Mouse (Mus musculus) effector memory CD4-positive, alpha-beta T cell, adult 5 months (primary cell): ENCODE data around the gene Hic2. TPM values are rescaled to one million over a fixed set of nuclear protein-coding genes. Genes with fewer than 3 reads are reported as not detected.

Experiments
- polyA plus RNA-seq: library from polyadenylated mRNA; unstranded; fragments of 100-300 nt; shearing (Covaris generic); gene quantifications from one replicate; pipeline ENCODE4 v1.2.1, GENCODE M21; 2017

Gene Hic2
- 3.1 TPM for polyA plus RNA-seq

GRCm38 (mm10) chr16:17232794-17233701 is at the start of gene Hic2:
Gene Hic2 (plus strand): TSS chr16:17233572.

GRCm38 (mm10) chr16:17202549-17202948 is 30.8 kb upstream of the Hic2 start, which contains the start of gene Ube2l3:
Gene Ube2l3 (minus strand): TSS chr16:17202649.

GRCm38 (mm10) chr16:17208389-17209361 is 24.7 kb upstream of the Hic2 start, which contains the start of gene Rimbp3:
Gene Rimbp3 (plus strand): TSS chr16:17208603.

GRCm38 (mm10) chr16:17275721-17276120 is 42.3 kb downstream of the Hic2 start, which contains the start of gene Tmem191c:
Gene Tmem191c (plus strand): TSS chr16:17276077.

Other genes starting within 250 kb of the Hic2 start
- 0.91 TPM for gene Ypel1, start 163.9 kb upstream of the Hic2 start, polyA plus RNA-seq
- 172 TPM for gene Ppil2, start 122.3 kb upstream of the Hic2 start, polyA plus RNA-seq
- 1.8 TPM for gene 2610318N02Rik, start 108.4 kb upstream of the Hic2 start, polyA plus RNA-seq
- 23.0 TPM for gene Sdf2l1, start 101.2 kb upstream of the Hic2 start, polyA plus RNA-seq
- 5.0 TPM for gene Ydjc, start 89.0 kb upstream of the Hic2 start, polyA plus RNA-seq
- 0.36 TPM for gene Ccdc116, start 86.3 kb upstream of the Hic2 start, polyA plus RNA-seq
- gene Ube2l3, start 30.9 kb upstream of the Hic2 start, polyA plus RNA-seq = 226 TPM
- gene Rimbp3, start 25.0 kb upstream of the Hic2 start, polyA plus RNA-seq = 0.06 TPM
- 137 TPM for gene Tmem191c, start 42.5 kb downstream of the Hic2 start, polyA plus RNA-seq
- gene Serpind1, start 97.8 kb downstream of the Hic2 start, polyA plus RNA-seq = 0.67 TPM
- 17.2 TPM for gene Snap29, start 172.4 kb downstream of the Hic2 start, polyA plus RNA-seq
- 65.8 TPM for gene Pi4ka, start 172.7 kb downstream of the Hic2 start, polyA plus RNA-seq
- gene Crkl, start 218.4 kb downstream of the Hic2 start, polyA plus RNA-seq = 55.6 TPM